Mouse (Mus musculus): Measurements from ENCODE around the gene Tnni2. TPM values are rescaled to one million over a fixed set of nuclear protein-coding genes. Genes with fewer than 3 reads are reported as not detected.
A peak's percentile ranks its signal among the peaks of the same experiment; 100 is the strongest.

Gene Tnni2
- polyA plus RNA-seq, 1 experiment from 2014 or later, result 4.9 TPM

DNA sequence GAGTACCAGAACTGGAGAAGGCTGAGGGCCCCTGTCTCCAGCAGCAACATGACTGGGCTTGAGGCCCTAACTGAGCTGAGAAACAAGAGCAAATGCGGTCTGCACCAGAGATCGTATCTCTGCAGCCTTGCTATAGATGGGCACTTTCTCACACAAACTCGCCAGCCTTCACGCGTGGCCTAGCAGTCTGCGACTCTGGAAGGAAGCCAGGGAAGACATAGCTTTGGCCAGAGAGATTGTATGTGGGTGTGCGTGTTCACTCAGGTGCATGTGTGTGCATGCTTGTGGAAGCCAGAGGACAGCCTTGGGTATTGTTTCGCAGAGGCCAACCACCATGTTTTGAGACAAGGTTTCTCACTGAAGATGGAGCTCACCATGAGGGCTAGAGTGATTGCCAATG, 32.9 kb upstream of the Tnni2 start:
- Histone ChIP-seq H3K4me3 (replicated peaks) (no peak overlapping the region), H3K27ac (no peak overlapping the region), H3K4me2 (replicated peaks) (no peak overlapping the region), H3K36me3 (no peaks in the 10 kb centered on the region), H3K4me1 (replicated peaks) (no peaks in the 10 kb centered on the region), H3K9me3 (no peaks in the 10 kb centered on the region), H3K27me3 (replicated peaks) (no peaks in the 10 kb centered on the region), H3K9ac (no peak overlapping the region)
- 91% methylated on average over 8 of the region's 8 CpGs for WGBS
- no peak for ATAC-seq

- no peak overlapping the region for H3K9ac ChIP-seq
- no peaks in the 10 kb centered on the region for H3K27me3 ChIP-seq (replicated peaks)
- H3K36me3 ChIP-seq, result no peaks in the 10 kb centered on the region
- no peak overlapping the region for H3K4me2 ChIP-seq (replicated peaks)
- ATAC-seq, result no peak
- no peak overlapping the region for H3K4me3 ChIP-seq (replicated peaks)
- H3K4me1 ChIP-seq (replicated peaks), result no peaks in the 10 kb centered on the region
- H3K9me3 ChIP-seq, result no peaks in the 10 kb centered on the region
- no peak overlapping the region for H3K27ac ChIP-seq
- WGBS, result 75% methylated on average over 3 of the region's 3 CpGs
Measured at GRCm38 (mm10) chr7:142409603-142410002, 32.0 kb upstream of the Tnni2 start.

- Histone ChIP-seq H3K9ac (no peak overlapping the region), H3K4me2 (replicated peaks) (no peak overlapping the region), H3K4me3 (replicated peaks) (no peak overlapping the region), H3K4me1 (replicated peaks) (no peaks in the 10 kb centered on the region), H3K27me3 (replicated peaks) (no peaks in the 10 kb centered on the region), H3K36me3 (no peaks in the 10 kb centered on the region), H3K27ac (no peak overlapping the region), H3K9me3 (no peaks in the 10 kb centered on the region)
- ATAC-seq, result no peak
- WGBS, result 75% methylated on average over 6 of the region's 6 CpGs
Measured at GRCm38 (mm10) chr7:142413285-142413684, 28.3 kb upstream of the Tnni2 start.

DNA sequence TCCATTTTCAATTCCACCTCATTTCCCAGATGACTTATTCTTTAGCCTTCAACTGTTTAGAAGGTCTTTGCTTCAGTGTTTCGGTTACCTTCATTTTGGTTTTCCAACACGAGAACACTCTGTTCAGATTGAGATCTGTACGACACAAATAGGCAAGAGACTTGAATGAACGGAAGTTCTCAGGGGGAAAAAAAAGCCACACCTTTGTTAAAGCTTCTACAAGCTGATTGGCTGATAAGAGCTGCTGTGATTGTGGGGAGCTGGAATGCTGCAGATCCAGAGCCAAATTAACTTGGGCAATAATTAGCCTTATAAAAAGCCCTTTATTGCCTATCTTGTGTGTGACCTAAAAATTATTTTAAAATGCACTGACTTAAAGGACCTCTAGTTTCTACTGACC, 26.3 kb upstream of the Tnni2 start:
- no peak overlapping the region for H3K4me2 ChIP-seq (replicated peaks)
- no peak overlapping the region for H3K4me3 ChIP-seq (replicated peaks)
- no peak overlapping the region for H3K9ac ChIP-seq
- no peaks in the 10 kb centered on the region for H3K27me3 ChIP-seq (replicated peaks)
- H3K4me1 ChIP-seq (replicated peaks), result no peaks in the 10 kb centered on the region
- no peak overlapping the region for H3K27ac ChIP-seq
- H3K36me3 ChIP-seq, result no peaks in the 10 kb centered on the region
- H3K9me3 ChIP-seq, result no peaks in the 10 kb centered on the region
- 51% methylated on average over 4 of the region's 4 CpGs for WGBS
- no peak for ATAC-seq

- ATAC-seq, result no peak
- Histone ChIP-seq H3K9ac (no peak overlapping the region), H3K4me3 (replicated peaks) (no peak overlapping the region), H3K27ac (no peak overlapping the region), H3K36me3 (no peaks in the 10 kb centered on the region), H3K4me2 (replicated peaks) (no peak overlapping the region), H3K4me1 (replicated peaks) (no peaks in the 10 kb centered on the region), H3K9me3 (no peaks in the 10 kb centered on the region), H3K27me3 (replicated peaks) (no peaks in the 10 kb centered on the region)
- 73% methylated on average over 3 of the region's 3 CpGs for WGBS
Measured at GRCm38 (mm10) chr7:142416225-142416624, 25.4 kb upstream of the Tnni2 start.

DNA sequence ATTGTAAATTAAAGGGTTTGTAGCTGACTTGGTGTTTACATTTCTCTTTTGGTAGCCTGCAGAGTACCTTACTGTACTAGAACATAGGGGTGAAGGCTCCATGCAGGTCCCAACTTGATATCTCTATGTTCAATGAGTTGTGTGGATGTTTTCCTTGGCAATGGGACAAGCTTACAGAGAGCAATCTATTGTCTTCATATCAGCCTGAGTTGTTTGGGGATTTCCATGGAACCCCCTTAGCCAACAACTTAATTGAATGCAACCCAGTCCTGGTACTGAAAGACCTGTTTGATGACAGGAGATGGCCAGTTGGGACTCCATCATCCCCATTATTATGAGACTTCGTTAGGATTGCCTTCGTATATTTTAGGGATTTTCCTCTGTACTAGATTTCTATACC, 23.6 kb upstream of the Tnni2 start:
- H3K36me3 ChIP-seq, result no peaks in the 10 kb centered on the region
- WGBS, result 89% methylated on average over 2 of the region's 2 CpGs

GRCm38 (mm10) chr7:142418679-142419078, 22.9 kb upstream of the Tnni2 start:
- Histone ChIP-seq H3K4me3 (replicated peaks) (no peak overlapping the region), H3K4me1 (replicated peaks) (no peaks in the 10 kb centered on the region), H3K27ac (no peak overlapping the region), H3K36me3 (no peaks in the 10 kb centered on the region), H3K9ac (no peak overlapping the region), H3K9me3 (no peaks in the 10 kb centered on the region), H3K27me3 (replicated peaks) (no peaks in the 10 kb centered on the region), H3K4me2 (replicated peaks) (no peak overlapping the region)
- ATAC-seq, result no peak
- WGBS, result 91% methylated on average over 8 of the region's 8 CpGs

More for the DNA sequence above, 23.6 kb upstream of the Tnni2 start:
- H3K4me2 ChIP-seq (replicated peaks), result no peak overlapping the region
- H3K9me3 ChIP-seq, result no peaks in the 10 kb centered on the region
- H3K4me3 ChIP-seq (replicated peaks), result no peak overlapping the region
- no peak for ATAC-seq
- H3K27me3 ChIP-seq (replicated peaks), result no peaks in the 10 kb centered on the region
- H3K9ac ChIP-seq, result no peak overlapping the region
- no peaks in the 10 kb centered on the region for H3K4me1 ChIP-seq (replicated peaks)
- H3K27ac ChIP-seq, result no peak overlapping the region

- WGBS, result 71% methylated on average over 5 of the region's 5 CpGs
- no peaks in the 10 kb centered on the region for H3K36me3 ChIP-seq
- ATAC-seq, result peak; percentile 39; the same call in 1 of the 2 replicates
- no peak overlapping the region for H3K4me3 ChIP-seq (replicated peaks)
- no peaks in the 10 kb centered on the region for H3K9me3 ChIP-seq
- H3K9ac ChIP-seq, result no peak overlapping the region
- no peak overlapping the region for H3K27ac ChIP-seq
- no peak overlapping the region for H3K4me2 ChIP-seq (replicated peaks)
- H3K4me1 ChIP-seq (replicated peaks), result no peaks in the 10 kb centered on the region
- no peaks in the 10 kb centered on the region for H3K27me3 ChIP-seq (replicated peaks)
Measured at GRCm38 (mm10) chr7:142419887-142420286, 21.7 kb upstream of the Tnni2 start.

- no peaks in the 10 kb centered on the region for H3K9me3 ChIP-seq
- H3K4me3 ChIP-seq (replicated peaks), result no peak overlapping the region
- no peaks in the 10 kb centered on the region for H3K4me1 ChIP-seq (replicated peaks)
- no peaks in the 10 kb centered on the region for H3K27me3 ChIP-seq (replicated peaks)
- H3K4me2 ChIP-seq (replicated peaks), result no peak overlapping the region
- ATAC-seq, result no peak
- H3K27ac ChIP-seq, result no peak overlapping the region
- H3K36me3 ChIP-seq, result no peaks in the 10 kb centered on the region
- WGBS, result 75% methylated on average over 2 of the region's 2 CpGs
- no peak overlapping the region for H3K9ac ChIP-seq
Measured at GRCm38 (mm10) chr7:142421826-142422225, 19.8 kb upstream of the Tnni2 start.

- H3K4me1 ChIP-seq (replicated peaks), result peaks cover 8% of the 10 kb centered on the region
- no peaks in the 10 kb centered on the region for H3K27me3 ChIP-seq (replicated peaks)
- no peak overlapping the region for H3K9ac ChIP-seq
- no peaks in the 10 kb centered on the region for H3K9me3 ChIP-seq
- H3K4me3 ChIP-seq (replicated peaks), result no peak overlapping the region
- no peak for ATAC-seq
- WGBS, result 63% methylated on average over 11 of the region's 11 CpGs
- no peak overlapping the region for H3K27ac ChIP-seq
- no peaks in the 10 kb centered on the region for H3K36me3 ChIP-seq
- H3K4me2 ChIP-seq (replicated peaks), result no peak overlapping the region
Measured at GRCm38 (mm10) chr7:142425641-142426213, 15.9 kb upstream of the Tnni2 start.

DNA sequence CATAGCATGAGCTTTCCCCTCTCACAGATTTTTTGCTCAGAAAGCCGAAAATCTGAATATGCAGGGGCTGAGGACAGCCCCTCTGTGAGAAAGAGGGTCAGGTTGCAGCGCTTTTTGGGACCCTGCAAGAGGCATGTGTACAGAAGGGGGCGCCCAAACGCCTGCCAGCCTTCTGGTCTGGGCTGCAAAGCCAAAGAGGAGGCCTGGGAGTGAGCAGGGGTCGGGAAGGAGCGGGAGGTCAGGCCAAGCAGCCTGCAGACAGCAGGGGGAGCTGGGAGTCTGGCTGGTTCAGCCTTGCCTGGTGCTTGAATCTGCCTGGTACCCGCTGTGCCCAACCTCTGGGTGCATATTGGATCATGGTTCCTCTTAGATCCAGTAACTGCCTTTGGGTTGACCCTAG, 13.4 kb upstream of the Tnni2 start:
- Histone ChIP-seq H3K9me3 (no peaks in the 10 kb centered on the region), H3K36me3 (no peaks in the 10 kb centered on the region), H3K4me3 (replicated peaks) (no peak overlapping the region), H3K27me3 (replicated peaks) (no peaks in the 10 kb centered on the region), H3K4me1 (replicated peaks) (peaks cover 11% of the 10 kb centered on the region), H3K4me2 (replicated peaks) (no peak overlapping the region), H3K9ac (no peak overlapping the region), H3K27ac (no peak overlapping the region)
- 17% methylated on average over 7 of the region's 7 CpGs for WGBS
- ATAC-seq, result 0 out of 2 replicates have a peak, but pooled peaks have one; percentile 39

- Histone ChIP-seq H3K4me3 (replicated peaks) (no peak overlapping the region), H3K36me3 (no peaks in the 10 kb centered on the region), H3K4me1 (replicated peaks) (peaks cover 31% of the 10 kb centered on the region), H3K27ac (peak overlapping the region; percentile 4; the same call in 1 of the 2 replicates), H3K9ac (no peak overlapping the region), H3K9me3 (no peaks in the 10 kb centered on the region), H3K4me2 (replicated peaks) (0 out of 2 replicates have a peak overlapping the region, but pooled peaks have one; percentile 9), H3K27me3 (replicated peaks) (no peaks in the 10 kb centered on the region)
- peak; percentile 41 for ATAC-seq
- WGBS, result 35% methylated on average over 12 of the region's 12 CpGs
Measured at GRCm38 (mm10) chr7:142430160-142430678, 11.4 kb upstream of the Tnni2 start.

GRCm38 (mm10) chr7:142431106-142431505, 10.5 kb upstream of the Tnni2 start:
- H3K4me1 ChIP-seq (replicated peaks), result peaks cover 34% of the 10 kb centered on the region
- H3K27ac ChIP-seq, result no peak overlapping the region
- no peak overlapping the region for H3K9ac ChIP-seq
- 85% methylated on average over 14 of the region's 14 CpGs for WGBS
- no peak for ATAC-seq
- H3K4me3 ChIP-seq (replicated peaks), result no peak overlapping the region
- H3K9me3 ChIP-seq, result no peaks in the 10 kb centered on the region
- no peaks in the 10 kb centered on the region for H3K27me3 ChIP-seq (replicated peaks)
- H3K4me2 ChIP-seq (replicated peaks), result no peak overlapping the region
- H3K36me3 ChIP-seq, result no peaks in the 10 kb centered on the region

All from intestine, embryonic 15.5 days (tissue).